Mouse (Mus musculus) midbrain, embryonic 14.5 days (tissue): ENCODE measurements around the gene Isg20l2. TPM values are rescaled to one million over a fixed set of nuclear protein-coding genes. Genes with fewer than 3 reads are reported as not detected.

Source experiments
- ATAC-seq: fragments of 200-750 bp; cut with Nextera tagmentation; 2 replicates; pipeline ENCODE4 v1.8.0; 2017; ENCODE audit warnings: moderate number of reproducible peaks, moderate library complexity; ENCODE audit not compliant: low FRiP score, low TSS enrichment
- DNase-seq: peaks from one replicate; pipeline ENCODE4 v3.0.0-alpha.2; 2015
- H3K27ac ChIP-seq: fragments of 300-500 bp; sonication (generic); replicated peaks from 2 replicates; pipeline ENCODE4 v1.5.1; 2014; ENCODE audit warnings: mild to moderate bottlenecking, low read depth, low read length, moderate library complexity
- H3K27me3 ChIP-seq: fragments of 300-500 bp; sonication (generic); 2 replicates; pipeline ENCODE4 v1.6.1; 2014; ENCODE audit warnings: low read length, control low read depth, mixed read lengths; ENCODE audit not compliant: control insufficient read depth, insufficient read depth
- H3K36me3 ChIP-seq: fragments of 300-500 bp; sonication (generic); 2 replicates; pipeline ENCODE4 v1.6.1; 2014; ENCODE audit warnings: low read length, control low read depth; ENCODE audit not compliant: control insufficient read depth, insufficient read depth
- H3K4me1 ChIP-seq: fragments of 300-500 bp; sonication (generic); 2 replicates; pipeline ENCODE4 v1.6.1; 2014; ENCODE audit warnings: mild to moderate bottlenecking, antibody characterized with exemption, low read length, control low read depth; ENCODE audit not compliant: control insufficient read depth, insufficient read depth
- H3K4me2 ChIP-seq: fragments of 300-500 bp; sonication (generic); 2 replicates; pipeline ENCODE4 v1.6.1; 2014; ENCODE audit warnings: mild to moderate bottlenecking, low read length, moderate library complexity
- H3K4me3 ChIP-seq: fragments of 300-500 bp; sonication (generic); replicated peaks from 2 replicates; pipeline ENCODE4 v1.5.1; 2014; ENCODE audit warnings: low read depth, low read length
- H3K9ac ChIP-seq: fragments of 300-500 bp; sonication (generic); replicated peaks from 2 replicates; pipeline ENCODE4 v1.6.1; 2014; ENCODE audit warnings: mild to moderate bottlenecking, low read length, moderate library complexity
- H3K9me3 ChIP-seq: fragments of 300-500 bp; sonication (generic); 2 replicates; pipeline ENCODE4 v1.6.1; 2016; ENCODE audit warnings: low read length, control low read depth, mixed read lengths; ENCODE audit not compliant: control insufficient read depth
- WGBS: fragments of 180-500 bp; shearing (Covaris S2); extraction: QIAGEN DNeasy Blood & Tissue Kit; methylation state at CpG from one replicate; pipeline ENCODE4 v1.1.7; 2014; 5-methylcytosine and 5-hydroxymethylcytosine counted together
- polyA plus RNA-seq: library from polyadenylated mRNA; unstranded; fragments of >200 nt; fragmentation: Nextera tagmentation; extraction: Ambion mirVana; gene quantifications from 2 replicates; pipeline ENCODE4 v1.2.1, GENCODE M21; 2014

Gene Isg20l2
- polyA plus RNA-seq, 1 experiment from 2014 or later, result 23.2 TPM

DNA sequence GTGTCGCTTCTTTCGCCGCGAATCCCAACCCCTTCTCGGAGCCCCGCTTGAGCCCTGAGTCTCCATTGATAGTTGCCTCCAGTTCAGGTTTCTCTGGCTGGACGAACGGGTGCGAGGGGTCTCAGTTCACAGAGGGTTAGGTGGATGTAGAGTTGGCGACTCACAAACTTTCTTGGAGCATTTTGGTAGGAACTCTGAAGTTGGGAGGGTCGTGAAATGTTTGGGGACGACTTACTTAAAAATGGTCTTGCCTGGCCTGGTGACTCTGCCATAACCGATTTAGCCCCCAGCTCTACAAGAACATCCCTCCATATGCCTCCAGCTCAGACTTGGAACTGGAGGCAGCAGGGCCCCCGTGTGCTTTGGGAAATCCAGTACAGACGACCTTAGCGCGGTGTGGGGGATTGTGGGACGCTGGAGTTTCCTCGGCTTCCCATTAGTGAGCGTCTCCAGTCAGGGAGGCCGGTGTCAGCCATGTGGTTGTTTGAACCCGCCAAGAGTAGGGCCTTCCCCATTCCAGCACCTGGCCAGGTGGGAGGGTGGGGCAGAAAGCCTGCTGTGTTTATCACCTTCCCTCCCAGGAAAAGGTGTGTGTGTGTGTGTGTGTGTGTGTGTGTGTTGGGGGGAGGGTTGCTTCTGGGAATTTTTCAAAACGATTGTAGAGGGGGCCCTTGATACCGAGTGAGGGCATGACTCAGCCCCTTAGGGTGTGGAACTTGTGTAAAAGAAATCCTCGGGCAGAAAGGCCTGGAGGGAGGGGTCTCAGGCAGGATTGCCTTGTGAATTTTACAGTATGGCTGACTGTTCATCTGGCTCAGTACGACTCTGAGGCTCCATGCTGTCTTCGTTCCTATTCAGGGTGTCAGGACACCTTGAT, 22.9 kb upstream of the Isg20l2 start:
- peak; percentile 48 for DNase-seq
- Histone ChIP-seq H3K9me3 (no peaks in the 10 kb centered on the region), H3K27me3 (no peaks in the 10 kb centered on the region), H3K4me1 (peaks cover 28% of the 10 kb centered on the region), H3K9ac (peak overlapping the region; percentile 92), H3K36me3 (no peaks in the 10 kb centered on the region), H3K27ac (peak overlapping the region; percentile 95), H3K4me3 (peak overlapping the region; percentile 96), H3K4me2 (peak overlapping the region; percentile 95)
- WGBS, result under 1% methylated on average over 27 of the region's 27 CpGs
- no peak for ATAC-seq

DNA sequence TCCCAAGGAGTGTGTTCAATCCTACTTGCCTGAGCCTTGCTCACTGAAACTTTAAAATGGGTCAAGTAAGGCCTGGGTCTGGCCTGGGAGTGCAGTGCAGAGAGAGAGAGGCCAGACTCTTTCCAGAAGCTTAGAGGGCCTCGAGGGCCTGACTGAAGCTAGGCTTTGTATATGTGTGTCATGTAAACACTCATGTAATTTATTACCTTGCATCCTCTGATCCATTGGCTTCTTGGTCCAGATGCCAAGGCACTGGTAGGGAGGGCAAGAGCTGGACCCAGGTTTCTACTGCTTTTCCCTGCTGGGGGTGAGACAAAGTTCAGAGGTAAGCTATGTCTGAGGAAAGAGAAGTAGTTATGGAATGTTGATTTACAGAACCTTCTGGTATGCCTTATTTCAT, 22.2 kb upstream of the Isg20l2 start:
- H3K9me3 ChIP-seq, result no peaks in the 10 kb centered on the region
- peak overlapping the region; percentile 95 for H3K4me2 ChIP-seq
- H3K4me1 ChIP-seq, result peaks cover 28% of the 10 kb centered on the region
- H3K27ac ChIP-seq, result no peak overlapping the region
- no peaks in the 10 kb centered on the region for H3K27me3 ChIP-seq
- H3K9ac ChIP-seq, result peak overlapping the region; percentile 92
- H3K4me3 ChIP-seq, result peak overlapping the region; percentile 96
- ATAC-seq, result no peak
- no peaks in the 10 kb centered on the region for H3K36me3 ChIP-seq
- DNase-seq, result no peak
- WGBS, result 18% methylated on average over 1 of the region's 1 CpGs

DNA sequence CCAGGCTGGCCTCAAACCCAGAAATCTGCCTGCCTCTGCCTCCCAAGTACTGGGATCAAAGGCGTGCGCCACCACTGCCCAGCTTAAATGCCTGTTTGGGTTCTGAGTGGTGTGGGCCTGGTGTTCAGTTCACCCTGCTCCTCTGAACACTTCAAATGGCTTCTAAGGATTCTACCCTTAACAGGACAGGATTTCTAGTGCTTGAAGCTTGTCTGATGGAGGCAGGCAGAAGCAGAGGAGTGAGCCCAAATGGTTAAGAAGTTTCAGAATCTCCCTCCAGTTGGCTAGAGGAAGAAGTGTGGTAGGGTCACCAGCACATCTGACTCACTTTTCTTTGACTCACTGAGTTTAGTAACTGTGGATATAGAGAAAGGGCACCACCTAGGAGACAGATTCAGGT, 20.7 kb upstream of the Isg20l2 start:
- Histone ChIP-seq H3K4me2 (no peak overlapping the region), H3K9me3 (no peaks in the 10 kb centered on the region), H3K4me1 (peaks cover 28% of the 10 kb centered on the region), H3K27me3 (no peaks in the 10 kb centered on the region), H3K27ac (no peak overlapping the region), H3K9ac (no peak overlapping the region), H3K36me3 (peaks cover 13% of the 10 kb centered on the region), H3K4me3 (no peak overlapping the region)
- 94% methylated on average over 2 of the region's 2 CpGs for WGBS
- ATAC-seq, result no peak
- DNase-seq, result no peak

DNA sequence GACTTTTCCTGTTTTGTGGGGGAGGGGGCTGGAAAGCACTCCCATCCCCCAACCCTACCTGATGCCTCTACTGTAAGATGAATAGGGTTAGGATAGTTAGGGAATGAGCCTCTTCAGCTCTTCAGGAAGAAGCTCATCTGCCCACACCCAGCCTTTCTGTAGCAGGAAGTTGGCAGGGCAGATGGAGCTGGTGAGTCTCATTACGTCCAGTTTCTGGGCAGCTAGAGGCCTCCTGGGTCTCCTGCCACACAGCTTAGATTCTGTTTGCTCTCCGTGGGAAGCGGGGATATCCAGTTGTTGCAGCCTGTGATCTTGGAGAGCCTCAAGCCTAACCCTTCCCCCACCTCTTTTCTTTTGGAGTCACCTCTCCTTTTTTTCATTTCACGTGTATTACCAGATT, 20.2 kb upstream of the Isg20l2 start:
- ATAC-seq (no peak), DNase-seq (no peak)
- H3K4me2 ChIP-seq, result peak overlapping the region; percentile 66
- H3K9ac ChIP-seq, result no peak overlapping the region
- H3K9me3 ChIP-seq, result no peaks in the 10 kb centered on the region
- H3K27me3 ChIP-seq, result no peaks in the 10 kb centered on the region
- no peak overlapping the region; the same call in 1 of the 2 replicates for H3K4me3 ChIP-seq
- peaks cover 18% of the 10 kb centered on the region for H3K36me3 ChIP-seq
- peaks cover 28% of the 10 kb centered on the region for H3K4me1 ChIP-seq
- peak overlapping the region; percentile 66 for H3K27ac ChIP-seq
- WGBS, result 9% methylated on average over 4 of the region's 4 CpGs

DNA sequence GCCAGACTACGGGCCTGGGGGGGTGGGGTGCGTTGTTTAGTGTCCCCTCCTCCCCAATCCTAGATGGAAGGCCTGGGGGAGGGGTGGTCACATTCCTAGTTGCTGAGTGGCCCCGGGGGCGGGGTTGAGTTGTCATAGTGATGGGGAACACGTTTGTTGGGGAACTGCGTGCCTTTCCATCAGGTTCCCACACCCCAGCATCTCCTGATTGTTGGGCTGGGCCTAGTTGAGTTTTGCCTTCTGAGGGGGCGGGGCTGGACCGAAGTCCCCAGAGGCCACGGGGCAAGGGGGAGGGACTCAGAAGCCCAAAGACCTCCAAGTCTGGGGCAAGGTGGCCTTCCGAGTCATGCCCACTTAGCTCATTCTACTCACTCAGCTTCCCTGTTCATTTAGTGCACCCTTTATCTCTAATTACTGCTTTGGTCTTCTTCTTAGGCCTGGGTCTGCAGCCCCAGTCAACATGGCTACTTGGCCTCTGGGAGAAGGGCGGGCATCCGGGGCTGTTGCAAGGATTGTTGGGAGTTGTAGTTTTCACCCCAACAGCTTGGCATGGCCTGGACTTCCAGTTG, 19.5 kb upstream of the Isg20l2 start:
- Histone ChIP-seq H3K27ac (peak overlapping the region; percentile 66), H3K27me3 (no peaks in the 10 kb centered on the region), H3K9me3 (no peaks in the 10 kb centered on the region), H3K4me1 (peaks cover 28% of the 10 kb centered on the region), H3K9ac (peak overlapping the region; percentile 7; the same call in 1 of the 2 replicates), H3K4me3 (peak overlapping the region; percentile 28), H3K4me2 (peak overlapping the region; percentile 66), H3K36me3 (peaks cover 25% of the 10 kb centered on the region)
- peak; percentile 81 for DNase-seq
- 3% methylated on average over 12 of the region's 12 CpGs for WGBS
- 0 out of 2 replicates have a peak, but pooled peaks have one; percentile 10 for ATAC-seq

DNA sequence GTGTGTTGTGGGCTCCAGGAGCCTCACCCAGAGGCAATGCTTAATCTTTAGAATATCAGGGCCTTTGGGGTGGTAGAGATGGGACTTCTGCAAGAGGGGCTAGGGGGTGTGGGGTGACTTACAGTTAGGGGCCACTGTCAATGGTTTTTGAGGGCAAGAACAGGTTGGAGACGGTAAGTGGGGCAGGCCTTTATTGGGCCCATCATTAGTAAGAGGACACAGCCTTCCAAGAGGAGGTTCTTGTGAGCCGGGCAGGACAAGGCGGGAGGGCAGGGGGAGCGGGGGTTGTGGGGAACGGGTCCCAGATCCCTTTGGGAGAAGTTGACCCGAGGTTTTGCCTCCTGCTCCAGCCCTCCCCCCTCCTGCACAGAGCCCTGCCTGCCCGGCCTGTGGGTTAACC, 16.6 kb upstream of the Isg20l2 start:
- H3K27ac ChIP-seq, result no peak overlapping the region
- H3K4me3 ChIP-seq, result no peak overlapping the region
- no peak for DNase-seq
- WGBS, result 85% methylated on average over 7 of the region's 7 CpGs
- no peak overlapping the region for H3K9ac ChIP-seq
- ATAC-seq, result no peak
- H3K27me3 ChIP-seq, result no peaks in the 10 kb centered on the region
- peaks cover 45% of the 10 kb centered on the region for H3K36me3 ChIP-seq
- H3K4me2 ChIP-seq, result no peak overlapping the region
- H3K9me3 ChIP-seq, result no peaks in the 10 kb centered on the region
- H3K4me1 ChIP-seq, result peaks cover 13% of the 10 kb centered on the region

DNA sequence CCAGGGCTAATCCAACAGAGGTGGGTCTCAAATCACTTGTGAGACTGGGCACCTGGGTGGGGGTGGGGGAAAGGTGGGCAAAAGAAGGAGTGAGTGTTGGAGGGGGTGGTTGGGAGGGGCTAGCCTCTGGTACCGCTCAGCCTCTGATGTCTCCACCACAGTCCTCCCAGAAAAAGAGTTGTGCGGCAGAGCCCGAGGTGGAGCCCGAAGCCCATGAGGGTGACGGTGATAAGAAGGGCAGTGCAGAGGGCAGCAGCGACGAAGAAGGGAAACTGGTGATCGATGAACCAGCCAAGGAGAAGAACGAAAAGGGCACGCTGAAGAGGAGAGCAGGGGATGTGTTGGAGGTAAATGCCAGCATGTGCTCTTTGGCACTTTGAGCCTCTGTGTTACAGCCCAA, 16.2 kb upstream of the Isg20l2 start:
- H3K4me1 ChIP-seq, result peaks cover 11% of the 10 kb centered on the region
- no peaks in the 10 kb centered on the region for H3K9me3 ChIP-seq
- no peak overlapping the region for H3K4me2 ChIP-seq
- DNase-seq (no peak), ATAC-seq (no peak)
- no peak overlapping the region for H3K27ac ChIP-seq
- H3K27me3 ChIP-seq, result no peaks in the 10 kb centered on the region
- peaks cover 45% of the 10 kb centered on the region for H3K36me3 ChIP-seq
- WGBS, result 94% methylated on average over 10 of the region's 10 CpGs
- no peak overlapping the region for H3K4me3 ChIP-seq
- no peak overlapping the region for H3K9ac ChIP-seq

DNA sequence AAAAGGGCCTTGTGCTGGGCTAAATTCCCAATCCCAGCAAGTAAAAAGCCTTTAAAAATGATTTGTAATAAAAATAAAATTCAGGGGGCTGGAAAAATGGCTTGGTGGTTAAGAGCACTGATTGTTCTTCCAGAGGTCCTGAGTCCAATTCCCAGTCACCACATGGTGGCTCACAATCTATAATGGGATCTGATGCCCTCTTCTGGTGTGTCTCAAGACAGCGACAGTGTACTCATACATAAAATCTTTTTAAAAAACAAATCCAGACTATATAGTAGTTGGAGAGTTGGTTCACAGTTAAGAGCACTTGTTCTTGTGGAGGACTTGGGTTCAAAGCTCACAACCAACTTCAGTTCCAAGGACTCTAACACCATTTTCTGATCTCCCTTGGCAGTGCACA, 13.1 kb upstream of the Isg20l2 start:
- Histone ChIP-seq H3K9ac (no peak overlapping the region), H3K4me2 (no peak overlapping the region), H3K36me3 (peaks cover 45% of the 10 kb centered on the region), H3K27ac (no peak overlapping the region), H3K9me3 (no peaks in the 10 kb centered on the region), H3K27me3 (no peaks in the 10 kb centered on the region), H3K4me3 (no peak overlapping the region), H3K4me1 (peaks cover 5% of the 10 kb centered on the region; the same call in 1 of the 2 replicates)
- DNase-seq (no peak), ATAC-seq (no peak)
- 93% methylated on average over 1 of the region's 1 CpGs for WGBS
